Mouse (Mus musculus): ENCODE data around the gene Vmn2r41.
"Not testable (repeated sequence)": the region's sequence is repeated elsewhere in the genome, so short reads cannot be mapped to it uniquely, and the experiment has no call there.

Vmn2r41 gene

DNA sequence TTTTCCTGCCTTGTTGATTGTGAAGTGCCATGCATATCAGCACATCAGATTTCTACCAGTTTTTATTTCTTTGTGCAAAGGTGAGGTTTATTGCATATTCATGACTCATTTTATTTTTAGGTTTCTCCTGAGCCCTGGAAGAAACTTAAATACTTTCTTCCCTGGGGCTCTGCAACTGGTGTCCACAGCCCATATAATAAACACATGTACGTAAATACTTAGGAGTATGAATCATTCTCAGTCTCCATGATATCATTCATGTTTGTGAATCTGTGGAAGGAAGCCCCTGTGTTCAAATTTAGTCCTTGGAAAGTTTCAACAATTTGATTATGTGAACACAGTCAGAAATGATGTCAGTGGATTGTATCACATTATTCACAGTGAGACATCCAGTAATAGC is at the start of gene Vmn2r41:
Gene Vmn2r41, minus strand, starts transcription at position 101 of the 400 bp plus-strand sequence.
- not testable (repeated sequence) for DNase-seq

GRCm38 (mm10) chr7:8200220-8200619 is 38.8 kb upstream of the Vmn2r41 start, which contains the start of gene Vmn2r42:
TSS of gene Vmn2r42 (minus strand) at chr7:8200320.
- DNase-seq = not testable (repeated sequence)

DNA sequence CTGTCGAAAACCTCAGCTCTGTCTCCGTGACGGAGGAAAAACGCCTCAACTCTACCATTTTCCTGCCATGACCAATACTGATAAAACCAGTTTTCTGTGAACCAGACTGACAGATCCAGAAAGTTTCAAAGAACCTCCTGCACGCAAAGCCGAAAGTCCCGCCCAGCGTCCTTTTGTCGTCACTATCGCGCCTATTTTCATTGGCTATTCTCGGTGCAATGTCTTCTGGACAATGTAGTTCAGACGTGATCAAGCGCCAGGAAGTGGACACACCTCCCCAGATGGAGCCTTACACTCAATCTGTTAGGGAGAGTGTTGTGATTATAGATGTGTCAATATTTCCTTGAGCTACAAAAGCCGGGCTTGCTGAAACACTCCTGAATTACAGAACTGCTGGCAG is 68.6 kb downstream of the Vmn2r41 start:
- DNase-seq = peak; percentile 29 to 49
